Mouse (Mus musculus) megakaryocyte, embryonic 14.5 days (primary cell): Measurements from ENCODE around the gene Edem2. TPM values are rescaled to one million over a fixed set of nuclear protein-coding genes. Genes with fewer than 3 reads are reported as not detected.

Experiments
- H3K27me3 ChIP-seq: replicated peaks from 2 replicates; pipeline ENCODE3; 2012; ENCODE audit warnings: inconsistent platforms
- H3K36me3 ChIP-seq: replicated peaks from 2 replicates; pipeline ENCODE3; 2012; ENCODE audit warnings: low read length, inconsistent platforms, mixed read lengths
- H3K4me1 ChIP-seq: 2 replicates; pipeline ENCODE4 v1.6.1; 2012; ENCODE audit warnings: inconsistent platforms
- H3K4me3 ChIP-seq: replicated peaks from 2 replicates; pipeline ENCODE3; 2012; ENCODE audit warnings: moderate library complexity, mild to moderate bottlenecking, inconsistent platforms
- H3K9me3 ChIP-seq: 2 replicates; pipeline ENCODE4 v1.6.1; 2012; ENCODE audit warnings: inconsistent platforms
- FLI1 ChIP-seq: IDR thresholded peaks from 2 replicates; pipeline ENCODE4 v1.6.1; 2012; ENCODE audit warnings: low read length, inconsistent platforms, mixed read lengths
- GATA1 ChIP-seq: IDR thresholded peaks from 3 replicates; pipeline ENCODE4 v1.6.1; 2012; ENCODE audit warnings: mixed read lengths, low read length, inconsistent platforms, borderline replicate concordance
- polyA plus RNA-seq: library from polyadenylated mRNA; stranded (reverse); fragments of >175 nt; gene quantifications from 2 replicates; pipeline ENCODE4 v1.2.3, GENCODE M21; 2012; ENCODE audit warnings: low replicate concordance; ENCODE audit not compliant: insufficient read depth

Edem2 gene
- polyA plus RNA-seq, 1 experiment: 90.3 TPM

- Histone ChIP-seq H3K9me3 (no peaks in the 10 kb centered on the region), H3K36me3 (peaks cover 19% of the 10 kb centered on the region), H3K4me3 (peak overlapping the region; percentile 18), H3K27me3 (no peaks in the 10 kb centered on the region), H3K4me1 (peaks cover 62% of the 10 kb centered on the region)
- TF ChIP-seq GATA1 (no peak), FLI1 (no peak)
These were observed 48.7 kb downstream of the Edem2 start for GRCm38 (mm10) chr2:155680591-155680990.

GRCm38 (mm10) chr2:155679586-155680110, 49.6 kb downstream of the Edem2 start:
- no peak overlapping the region for H3K4me3 ChIP-seq
- no peaks in the 10 kb centered on the region for H3K27me3 ChIP-seq
- peaks cover 17% of the 10 kb centered on the region for H3K36me3 ChIP-seq
- no peaks in the 10 kb centered on the region for H3K9me3 ChIP-seq
- peaks cover 71% of the 10 kb centered on the region for H3K4me1 ChIP-seq
- TF ChIP-seq GATA1 (no peak), FLI1 (no peak)

- peaks cover 59% of the 10 kb centered on the region for H3K4me1 ChIP-seq
- peaks cover 44% of the 10 kb centered on the region for H3K36me3 ChIP-seq
- H3K9me3 ChIP-seq: no peaks in the 10 kb centered on the region
- TF ChIP-seq GATA1: no peak
- no peak for TF ChIP-seq FLI1
- H3K27me3 ChIP-seq: no peaks in the 10 kb centered on the region
- peak overlapping the region; percentile 71 for H3K4me3 ChIP-seq
These were observed 54.2 kb downstream of the Edem2 start for GRCm38 (mm10) chr2:155675118-155675517.

GRCm38 (mm10) chr2:155673546-155673945, 55.7 kb downstream of the Edem2 start:
- Histone ChIP-seq H3K9me3 (no peaks in the 10 kb centered on the region), H3K4me3 (no peak overlapping the region), H3K27me3 (no peaks in the 10 kb centered on the region), H3K36me3 (peaks cover 49% of the 10 kb centered on the region), H3K4me1 (peaks cover 44% of the 10 kb centered on the region)
- TF ChIP-seq FLI1 (no peak), GATA1 (no peak)

- H3K27me3 ChIP-seq: no peaks in the 10 kb centered on the region
- H3K9me3 ChIP-seq: no peaks in the 10 kb centered on the region
- peaks cover 61% of the 10 kb centered on the region for H3K36me3 ChIP-seq
- H3K4me3 ChIP-seq: no peak overlapping the region
- TF ChIP-seq GATA1 (no peak), FLI1 (no peak)
- H3K4me1 ChIP-seq: peaks cover 32% of the 10 kb centered on the region
These were observed 58.0 kb downstream of the Edem2 start for GRCm38 (mm10) chr2:155671236-155671635.

GRCm38 (mm10) chr2:155668461-155668860, 60.8 kb downstream of the Edem2 start:
- Histone ChIP-seq H3K27me3 (no peaks in the 10 kb centered on the region), H3K9me3 (no peaks in the 10 kb centered on the region), H3K4me3 (no peak overlapping the region), H3K36me3 (peaks cover 89% of the 10 kb centered on the region), H3K4me1 (peaks cover 7% of the 10 kb centered on the region)
- TF ChIP-seq GATA1: no peak
- TF ChIP-seq FLI1: no peak

- Histone ChIP-seq H3K27me3 (no peaks in the 10 kb centered on the region), H3K4me3 (no peak overlapping the region), H3K36me3 (peaks cover 91% of the 10 kb centered on the region), H3K9me3 (no peaks in the 10 kb centered on the region), H3K4me1 (peaks cover 4% of the 10 kb centered on the region; the same call in 1 of the 2 replicates)
- TF ChIP-seq GATA1: no peak
- no peak for TF ChIP-seq FLI1
These were observed 61.4 kb downstream of the Edem2 start for GRCm38 (mm10) chr2:155667881-155668280.

- peaks cover 92% of the 10 kb centered on the region for H3K36me3 ChIP-seq
- H3K9me3 ChIP-seq: no peaks in the 10 kb centered on the region
- H3K4me1 ChIP-seq: no peaks in the 10 kb centered on the region
- no peak overlapping the region for H3K4me3 ChIP-seq
- TF ChIP-seq FLI1: no peak
- no peak for TF ChIP-seq GATA1
- no peaks in the 10 kb centered on the region for H3K27me3 ChIP-seq
These were observed 65.3 kb downstream of the Edem2 start for GRCm38 (mm10) chr2:155663910-155664460.

GRCm38 (mm10) chr2:155663097-155663496, 66.2 kb downstream of the Edem2 start:
- peaks cover 91% of the 10 kb centered on the region for H3K36me3 ChIP-seq
- TF ChIP-seq GATA1: no peak
- TF ChIP-seq FLI1: no peak
- no peaks in the 10 kb centered on the region for H3K27me3 ChIP-seq
- no peaks in the 10 kb centered on the region for H3K4me1 ChIP-seq
- no peaks in the 10 kb centered on the region for H3K9me3 ChIP-seq
- no peak overlapping the region for H3K4me3 ChIP-seq

GRCm38 (mm10) chr2:155662390-155662789, 66.9 kb downstream of the Edem2 start:
- no peaks in the 10 kb centered on the region for H3K9me3 ChIP-seq
- no peaks in the 10 kb centered on the region for H3K27me3 ChIP-seq
- H3K4me1 ChIP-seq: no peaks in the 10 kb centered on the region
- H3K4me3 ChIP-seq: no peak overlapping the region
- TF ChIP-seq GATA1 (no peak), FLI1 (no peak)
- H3K36me3 ChIP-seq: peaks cover 91% of the 10 kb centered on the region
